Mouse (Mus musculus): ENCODE measurements at regions not wholly inside any gene's neighbourhood (a gene's known extent, or its start where the extent isn't known, plus 50 kb on each side); places are given as distances from the start of the nearest gene placed in this dataset.

- no peak for ATAC-seq (ENCODE audit: low FRiP score, low read depth)
- 58% methylated on average over 5 of the region's 5 CpGs for WGBS
- no peak overlapping the region for H3K4me2 ChIP-seq (replicated peaks)
These were observed 92.4 kb upstream of the Spdye4c start for GRCm38 (mm10) chr2:128498611-128499010.

GRCm38 (mm10) chr2:128499575-128500184, 91.3 kb upstream of the Spdye4c start:
- H3K27ac ChIP-seq: no peak overlapping the region
- no peaks in the 10 kb centered on the region for H3K9me3 ChIP-seq
- WGBS: 80% methylated on average over 14 of the region's 14 CpGs
- no peak overlapping the region for H3K9ac ChIP-seq
- H3K27me3 ChIP-seq: no peaks in the 10 kb centered on the region
- no peaks in the 10 kb centered on the region for H3K36me3 ChIP-seq
- H3K4me3 ChIP-seq: no peak overlapping the region
- H3K4me2 ChIP-seq (replicated peaks): no peak overlapping the region
- no peak for ATAC-seq (ENCODE audit: low FRiP score, low read depth)
- no peaks in the 10 kb centered on the region; the same call in 1 of the 2 replicates for H3K4me1 ChIP-seq

More at GRCm38 (mm10) chr2:128498611-128499010, 92.4 kb upstream of the Spdye4c start:
- Histone ChIP-seq H3K36me3 (no peaks in the 10 kb centered on the region), H3K9ac (no peak overlapping the region), H3K27ac (no peak overlapping the region), H3K9me3 (no peaks in the 10 kb centered on the region), H3K27me3 (no peaks in the 10 kb centered on the region), H3K4me1 (no peaks in the 10 kb centered on the region; the same call in 1 of the 2 replicates), H3K4me3 (no peak overlapping the region)

GRCm38 (mm10) chr2:128502676-128503075, 88.3 kb upstream of the Spdye4c start:
- 70% methylated on average over 4 of the region's 4 CpGs for WGBS
- no peaks in the 10 kb centered on the region for H3K36me3 ChIP-seq
- peaks cover 6% of the 10 kb centered on the region; the same call in 1 of the 2 replicates for H3K9me3 ChIP-seq
- no peak overlapping the region for H3K9ac ChIP-seq
- H3K4me2 ChIP-seq (replicated peaks): no peak overlapping the region
- no peaks in the 10 kb centered on the region for H3K4me1 ChIP-seq
- no peak overlapping the region for H3K27ac ChIP-seq
- no peak for ATAC-seq (ENCODE audit: low FRiP score, low read depth)
- no peaks in the 10 kb centered on the region for H3K27me3 ChIP-seq
- no peak overlapping the region for H3K4me3 ChIP-seq

GRCm38 (mm10) chr2:128503136-128503935, 87.7 kb upstream of the Spdye4c start:
- Histone ChIP-seq H3K9me3 (peaks cover 6% of the 10 kb centered on the region; the same call in 1 of the 2 replicates), H3K27ac (no peak overlapping the region), H3K4me3 (no peak overlapping the region), H3K9ac (no peak overlapping the region), H3K4me2 (replicated peaks) (no peak overlapping the region), H3K36me3 (no peaks in the 10 kb centered on the region), H3K4me1 (no peaks in the 10 kb centered on the region), H3K27me3 (no peaks in the 10 kb centered on the region)
- WGBS: 86% methylated on average over 2 of the region's 2 CpGs
- no peak for ATAC-seq (ENCODE audit: low FRiP score, low read depth)

GRCm38 (mm10) chr2:128507591-128508243, 83.3 kb upstream of the Spdye4c start:
- 55% methylated on average over 11 of the region's 11 CpGs for WGBS
- H3K4me1 ChIP-seq: no peaks in the 10 kb centered on the region
- H3K4me2 ChIP-seq (replicated peaks): no peak overlapping the region
- peaks cover 6% of the 10 kb centered on the region; the same call in 1 of the 2 replicates for H3K9me3 ChIP-seq
- no peak overlapping the region for H3K4me3 ChIP-seq
- no peaks in the 10 kb centered on the region for H3K27me3 ChIP-seq
- no peak overlapping the region for H3K9ac ChIP-seq
- ATAC-seq (ENCODE audit: low FRiP score, low read depth): no peak
- no peaks in the 10 kb centered on the region for H3K36me3 ChIP-seq
- H3K27ac ChIP-seq: no peak overlapping the region

- no peak overlapping the region for H3K4me2 ChIP-seq (replicated peaks)
These were observed 82.8 kb upstream of the Spdye4c start for GRCm38 (mm10) chr2:128508244-128508605.

GRCm38 (mm10) chr2:128511291-128511690, 79.7 kb upstream of the Spdye4c start:
- Histone ChIP-seq H3K36me3 (no peaks in the 10 kb centered on the region), H3K4me1 (no peaks in the 10 kb centered on the region), H3K9ac (no peak overlapping the region), H3K4me2 (replicated peaks) (no peak overlapping the region), H3K27ac (no peak overlapping the region), H3K4me3 (no peak overlapping the region), H3K9me3 (no peaks in the 10 kb centered on the region), H3K27me3 (no peaks in the 10 kb centered on the region)
- 66% methylated on average over 6 of the region's 6 CpGs for WGBS
- ATAC-seq (ENCODE audit: low FRiP score, low read depth): no peak

More at GRCm38 (mm10) chr2:128508244-128508605, 82.8 kb upstream of the Spdye4c start:
- H3K27ac ChIP-seq: no peak overlapping the region
- ATAC-seq (ENCODE audit: low FRiP score, low read depth): no peak
- H3K27me3 ChIP-seq: no peaks in the 10 kb centered on the region
- no peaks in the 10 kb centered on the region for H3K4me1 ChIP-seq
- no peak overlapping the region for H3K4me3 ChIP-seq
- no peak overlapping the region for H3K9ac ChIP-seq
- H3K9me3 ChIP-seq: peaks cover 6% of the 10 kb centered on the region; the same call in 1 of the 2 replicates
- 84% methylated on average over 2 of the region's 2 CpGs for WGBS
- no peaks in the 10 kb centered on the region for H3K36me3 ChIP-seq

GRCm38 (mm10) chr2:128512852-128513251, 78.2 kb upstream of the Spdye4c start:
- ATAC-seq (ENCODE audit: low FRiP score, low read depth): no peak
- Histone ChIP-seq H3K4me3 (no peak overlapping the region), H3K27me3 (no peaks in the 10 kb centered on the region), H3K9me3 (no peaks in the 10 kb centered on the region), H3K36me3 (no peaks in the 10 kb centered on the region), H3K4me1 (no peaks in the 10 kb centered on the region), H3K4me2 (replicated peaks) (no peak overlapping the region), H3K9ac (no peak overlapping the region), H3K27ac (no peak overlapping the region)
- 70% methylated on average over 6 of the region's 6 CpGs for WGBS

GRCm38 (mm10) chr2:128514463-128515290, 76.3 kb upstream of the Spdye4c start:
- H3K27me3 ChIP-seq: no peaks in the 10 kb centered on the region
- H3K4me2 ChIP-seq (replicated peaks): no peak overlapping the region
- H3K9me3 ChIP-seq: no peaks in the 10 kb centered on the region
- no peak for ATAC-seq (ENCODE audit: low FRiP score, low read depth)
- H3K9ac ChIP-seq: no peak overlapping the region
- H3K4me3 ChIP-seq: no peak overlapping the region
- H3K4me1 ChIP-seq: no peaks in the 10 kb centered on the region
- 77% methylated on average over 17 of the region's 17 CpGs for WGBS
- H3K36me3 ChIP-seq: no peaks in the 10 kb centered on the region
- H3K27ac ChIP-seq: no peak overlapping the region

GRCm38 (mm10) chr2:128515701-128516100, 75.3 kb upstream of the Spdye4c start:
- no peak overlapping the region for H3K27ac ChIP-seq
- 80% methylated on average over 5 of the region's 5 CpGs for WGBS
- no peaks in the 10 kb centered on the region for H3K27me3 ChIP-seq
- H3K9ac ChIP-seq: no peak overlapping the region
- H3K4me2 ChIP-seq (replicated peaks): no peak overlapping the region
- ATAC-seq (ENCODE audit: low FRiP score, low read depth): no peak
- H3K9me3 ChIP-seq: no peaks in the 10 kb centered on the region
- H3K4me3 ChIP-seq: no peak overlapping the region
- no peaks in the 10 kb centered on the region for H3K4me1 ChIP-seq
- no peaks in the 10 kb centered on the region for H3K36me3 ChIP-seq

- H3K9me3 ChIP-seq: no peaks in the 10 kb centered on the region
- no peak for ATAC-seq (ENCODE audit: low FRiP score, low read depth)
- no peak overlapping the region for H3K9ac ChIP-seq
- no peak overlapping the region for H3K4me3 ChIP-seq
- 0 out of 2 replicates have a peak, but pooled peaks cover 3% of the 10 kb centered on the region for H3K4me1 ChIP-seq
- WGBS: 76% methylated on average over 9 of the region's 9 CpGs
- no peak overlapping the region for H3K4me2 ChIP-seq (replicated peaks)
- H3K27me3 ChIP-seq: no peaks in the 10 kb centered on the region
- peak overlapping the region; percentile 6; the same call in 1 of the 2 replicates for H3K27ac ChIP-seq
- no peaks in the 10 kb centered on the region for H3K36me3 ChIP-seq
These were observed 74.3 kb upstream of the Spdye4c start for GRCm38 (mm10) chr2:128516694-128517093.
